Mouse (Mus musculus): ENCODE measurements around the gene A530032D15Rik. TPM values are rescaled to one million over a fixed set of nuclear protein-coding genes. Genes with fewer than 3 reads are reported as not detected.
"Not testable (repeated sequence)": the region's sequence is repeated elsewhere in the genome, so short reads cannot be mapped to it uniquely, and the experiment has no call there.

A530032D15Rik gene
- 1 to 10 TPM in 1 of 4 experiments, under 1 TPM in 1, not detected in 2; 0.23 to 1.1 TPM for total RNA-seq (2022)

DNA sequence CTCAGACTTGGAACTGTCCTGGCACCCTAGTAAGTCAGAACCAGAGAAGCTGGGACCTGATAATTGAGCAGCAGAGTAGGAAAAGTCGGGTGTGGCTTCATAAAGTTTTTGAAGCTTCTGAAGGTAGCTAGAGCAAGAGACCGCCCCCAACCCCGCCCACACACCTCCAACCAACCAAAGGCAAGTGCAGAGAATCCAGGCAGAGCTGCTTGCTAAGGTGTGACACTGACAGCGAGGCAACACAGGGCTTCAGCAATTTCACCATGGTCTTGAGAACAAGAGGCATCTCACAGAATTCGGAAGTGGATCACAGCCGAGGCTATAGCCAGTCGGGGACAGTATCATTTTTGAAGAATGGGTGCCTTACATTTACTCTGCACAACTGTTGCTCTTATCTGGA is at the start of gene A530032D15Rik:
A530032D15Rik (minus strand) TSS at position 101 of the 400 bp plus-strand sequence.
- not testable (repeated sequence) for DNase-seq (ENCODE audit: low spot score in 2 of 2)

DNA sequence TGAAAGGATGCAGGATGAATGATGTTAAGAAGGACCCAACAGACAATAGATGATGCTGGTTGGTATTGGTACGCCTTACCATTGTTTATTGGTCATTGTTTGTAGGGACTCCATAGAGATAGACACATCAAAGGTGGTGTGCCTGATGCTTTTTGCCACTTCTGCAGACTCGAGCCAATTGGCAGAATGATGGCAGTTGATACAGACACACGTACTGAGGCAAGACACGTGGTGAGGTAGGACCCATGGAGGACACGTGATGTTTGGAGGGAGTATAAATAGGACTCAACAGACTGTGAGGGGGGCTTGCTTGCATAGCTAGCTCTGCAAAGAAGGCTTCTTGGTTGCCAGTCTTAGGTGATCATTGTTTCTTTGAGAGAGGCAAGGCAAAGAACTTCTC is 45.5 kb upstream of the A530032D15Rik start:
- not testable (repeated sequence) for DNase-seq (ENCODE audit: low spot score in 2 of 2)

DNA sequence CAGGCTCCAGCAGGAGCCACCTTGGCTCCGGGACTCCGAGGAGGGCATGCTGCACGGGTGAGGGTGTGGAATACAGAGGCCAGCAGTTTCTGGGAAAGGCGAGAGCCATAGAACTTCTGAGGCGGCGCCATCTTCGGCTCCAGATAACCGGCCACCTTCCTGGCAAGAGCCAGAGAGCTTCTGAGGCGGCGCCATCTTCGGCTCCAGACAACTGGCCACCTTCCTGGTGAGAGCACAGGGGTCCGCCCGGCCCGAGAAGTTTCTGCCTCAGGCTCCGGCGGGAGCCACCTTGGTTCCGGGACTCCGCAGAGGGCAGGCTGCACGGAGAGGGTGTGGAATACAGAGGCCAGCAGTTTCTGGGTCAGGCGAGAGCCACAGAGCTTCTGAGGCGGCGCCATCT is 24.0 kb upstream of the A530032D15Rik start:
- DNase-seq (ENCODE audit: low spot score in 2 of 2), result not testable (repeated sequence)

DNA sequence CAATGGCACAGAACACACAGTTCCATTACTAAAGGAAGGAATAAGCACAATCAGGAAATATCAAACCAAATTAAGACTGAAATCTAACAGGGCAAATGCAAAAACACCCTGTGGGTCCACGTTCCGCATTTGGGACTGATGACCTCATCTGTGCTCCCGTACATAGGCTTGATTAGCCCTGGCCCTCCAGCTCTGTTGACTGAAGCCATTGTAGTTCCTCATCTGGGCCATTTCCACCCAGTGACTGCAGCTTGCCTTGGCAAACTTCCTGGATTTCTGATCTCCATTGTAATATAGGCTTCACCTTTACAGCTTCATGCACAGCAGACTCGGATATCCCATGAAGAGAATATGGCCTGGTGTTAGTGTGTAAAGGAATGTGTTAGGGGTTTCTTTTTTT is 12.2 kb upstream of the A530032D15Rik start:
- not testable (repeated sequence) for DNase-seq (ENCODE audit: low spot score in 2 of 2)

DNA sequence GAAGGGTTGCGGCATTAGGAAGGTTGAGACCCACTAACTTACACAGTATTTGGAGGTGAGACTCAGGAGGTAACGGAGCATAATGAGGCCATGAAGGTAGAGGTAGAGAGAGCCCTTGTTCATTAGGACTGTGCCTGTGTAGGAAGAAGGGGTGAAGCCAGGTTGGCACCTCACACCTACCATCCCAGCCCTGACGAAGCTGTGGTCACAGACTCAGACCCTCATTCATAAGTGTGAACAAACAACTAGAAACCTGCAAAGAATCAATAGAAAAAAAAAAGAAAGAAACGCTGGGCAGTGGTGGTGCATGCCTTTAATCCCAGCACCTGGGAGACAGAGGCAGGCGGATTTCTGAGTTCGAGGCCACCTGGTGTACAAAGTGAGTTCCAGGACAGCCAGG is 8.7 kb upstream of the A530032D15Rik start:
- not testable (repeated sequence) for DNase-seq (ENCODE audit: low spot score in 2 of 2)

DNA sequence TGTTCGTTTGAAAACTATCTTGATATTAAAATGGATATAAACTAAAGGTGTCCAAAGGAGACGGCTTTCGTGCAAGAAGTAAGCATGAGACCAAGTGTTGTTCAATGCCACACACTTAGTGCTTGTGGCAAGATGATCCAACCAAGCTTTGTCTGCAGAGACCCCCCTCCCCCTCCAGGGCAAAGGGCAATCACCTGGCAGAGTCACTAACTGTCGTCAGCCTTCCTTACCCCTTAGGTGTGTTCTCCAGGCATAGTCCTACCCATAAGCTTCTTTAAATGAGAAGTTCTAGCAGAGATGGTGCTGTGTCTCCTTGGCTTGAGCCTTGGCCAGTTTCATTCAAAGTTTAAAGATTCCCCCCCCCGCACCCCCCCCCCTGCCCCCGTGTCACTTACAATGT is 7.9 kb upstream of the A530032D15Rik start:
- DNase-seq (ENCODE audit: low spot score in 2 of 2), result not testable (repeated sequence)

DNA sequence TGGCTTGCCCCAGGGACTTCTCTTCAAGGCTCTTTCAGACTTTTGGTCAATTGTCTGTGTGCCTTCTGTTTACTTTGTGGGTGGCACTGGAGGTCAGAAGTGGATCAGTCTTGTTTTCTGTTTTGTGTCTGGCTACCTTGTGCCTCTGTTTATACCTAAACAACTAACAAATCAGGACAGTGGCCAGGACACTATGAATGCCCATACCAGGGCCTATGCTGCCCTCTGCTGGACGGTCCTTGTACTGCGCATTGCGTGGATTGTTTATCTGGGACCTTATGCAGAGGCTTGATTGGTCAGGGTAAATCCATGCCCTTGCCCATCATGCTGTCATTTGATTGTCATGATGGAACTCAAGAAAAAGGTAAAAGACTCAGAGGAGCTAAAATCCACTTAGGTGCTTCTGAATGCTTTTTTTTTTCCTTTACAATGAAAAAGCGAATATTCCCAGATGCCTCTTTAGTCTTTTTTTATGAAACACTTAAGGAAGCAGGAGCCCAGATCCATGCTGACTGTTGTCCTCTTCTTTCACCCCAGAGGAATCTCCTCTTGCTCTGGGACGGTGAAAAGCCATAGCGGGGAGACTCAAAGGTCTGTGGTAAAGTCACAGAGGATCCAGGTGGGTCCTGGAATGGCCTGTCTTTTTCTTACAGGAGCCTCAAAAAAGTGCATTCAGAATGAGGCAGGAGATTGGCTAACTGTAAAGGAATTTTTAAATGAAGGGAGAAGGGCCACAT is 5.2 kb upstream of the A530032D15Rik start:
- DNase-seq (ENCODE audit: low spot score in 2 of 2), result peak in 1 of 2 experiments; percentile 71

DNA sequence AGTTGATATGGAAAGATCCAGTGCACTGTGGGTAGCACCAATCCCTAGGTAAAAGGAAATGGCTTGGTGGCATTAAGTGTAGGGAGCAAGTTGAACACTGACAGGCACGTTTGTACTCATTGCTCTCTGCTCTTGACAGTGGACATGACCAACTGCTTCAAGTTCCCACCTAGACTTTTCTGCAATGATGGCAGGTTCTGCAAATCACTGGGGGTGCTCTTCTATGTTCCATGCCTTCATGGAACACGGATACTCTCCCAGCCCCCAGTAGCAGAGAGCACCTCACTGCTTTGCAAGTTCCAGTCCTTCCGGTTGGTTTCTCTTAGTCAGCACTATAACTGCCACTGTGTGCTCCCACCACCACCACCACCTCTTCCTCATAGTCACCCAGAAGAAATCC is 4.4 kb upstream of the A530032D15Rik start:
- not testable (repeated sequence) for DNase-seq (ENCODE audit: low spot score in 2 of 2)

DNA sequence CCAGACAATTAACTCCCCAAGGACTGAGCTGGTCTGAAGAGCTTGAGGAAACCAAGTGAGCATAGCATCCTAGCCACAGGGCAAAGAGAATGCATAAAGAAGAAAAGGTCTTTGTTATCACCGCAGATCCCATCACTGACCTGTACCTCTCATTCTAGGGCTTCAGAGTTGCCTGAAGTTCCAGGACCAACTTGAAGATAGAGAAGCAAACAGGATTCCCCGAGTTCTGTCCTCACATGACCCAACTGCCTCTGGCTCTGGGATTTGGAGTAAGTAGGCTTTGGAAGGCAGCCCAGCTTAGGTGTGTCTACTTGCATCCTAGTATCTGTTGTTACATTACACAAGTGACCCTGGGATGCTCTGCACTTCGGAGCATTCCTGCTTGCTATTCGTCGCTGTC is 3.2 kb upstream of the A530032D15Rik start:
- not testable (repeated sequence) for DNase-seq (ENCODE audit: low spot score in 2 of 2)

DNA sequence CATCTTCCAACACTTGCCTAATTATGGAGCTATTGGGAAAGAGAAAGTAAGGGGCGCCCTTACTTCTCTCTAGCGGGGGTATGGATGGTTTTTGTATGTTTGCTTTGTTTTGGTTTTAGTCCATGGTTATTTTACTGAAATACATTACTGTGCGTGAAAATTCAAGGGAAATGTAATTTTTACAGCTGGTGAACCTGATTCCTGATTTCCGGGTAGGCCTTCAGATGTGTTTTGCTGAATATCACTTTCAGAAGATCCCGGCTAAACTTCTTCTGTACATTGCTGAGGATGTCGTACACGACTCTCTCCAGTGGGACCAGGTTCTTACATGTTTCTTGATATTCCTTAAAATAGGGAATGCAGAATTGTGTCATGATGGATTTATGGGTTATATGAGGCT is 2.6 kb upstream of the A530032D15Rik start:
- DNase-seq (ENCODE audit: low spot score in 2 of 2), result not testable (repeated sequence)

DNA sequence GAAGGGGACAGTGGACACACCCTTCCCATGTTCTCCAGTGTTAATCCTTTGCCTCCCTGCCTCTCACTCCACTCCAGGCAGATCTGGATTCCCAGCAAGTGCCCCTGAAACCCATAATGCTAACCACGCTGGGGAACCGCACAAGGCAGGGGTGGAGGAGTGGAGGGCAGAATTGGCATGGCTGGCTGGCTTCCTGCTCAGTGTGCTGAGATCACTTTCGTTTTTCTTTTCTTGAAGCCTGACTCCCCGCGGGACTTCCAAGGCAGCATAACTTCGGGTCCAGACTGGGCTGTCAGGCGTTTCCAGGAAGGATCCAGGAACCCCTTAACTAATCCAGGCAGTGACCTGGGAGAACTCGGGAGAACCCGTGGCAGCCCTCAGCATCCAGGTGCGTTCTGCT is 1.9 kb upstream of the A530032D15Rik start:
- DNase-seq (ENCODE audit: low spot score in 2 of 2), result not testable (repeated sequence)

DNA sequence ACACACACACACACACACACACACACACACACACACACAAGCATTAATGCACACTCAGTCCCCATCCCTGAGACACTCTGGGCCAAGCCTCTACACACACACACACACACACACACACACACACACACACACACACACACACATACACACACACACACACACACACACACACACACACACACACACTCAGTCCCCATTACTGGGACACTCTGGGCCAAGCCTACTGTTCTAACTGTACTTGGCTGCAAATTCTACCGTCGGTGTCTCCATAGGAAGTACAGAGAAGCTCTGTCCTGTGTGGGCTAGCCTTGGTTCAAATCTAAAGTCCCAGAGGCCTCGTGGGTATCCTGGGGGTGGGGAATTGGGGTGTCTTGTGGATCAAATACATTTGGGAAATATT is 1.2 kb upstream of the A530032D15Rik start:
- not testable (repeated sequence) for DNase-seq (ENCODE audit: low spot score in 2 of 2)

DNA sequence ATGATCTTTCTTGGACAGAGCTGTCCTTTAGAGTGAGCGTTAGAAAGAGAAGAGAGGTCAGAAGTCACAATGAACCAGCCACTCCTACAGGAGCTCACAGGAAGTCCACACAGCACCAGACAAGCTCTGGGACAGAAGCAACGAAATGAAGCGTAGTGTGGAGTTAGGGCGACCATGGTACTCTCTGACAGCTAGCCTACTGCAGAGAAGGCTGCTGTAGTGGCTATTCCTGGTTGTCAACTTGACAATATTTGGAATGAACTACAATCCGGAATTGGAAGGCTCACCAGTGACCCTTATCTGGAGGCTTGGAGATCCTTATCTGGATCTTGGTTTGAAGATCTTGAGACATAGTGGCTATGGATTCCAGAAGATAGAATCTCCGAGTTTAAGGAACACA is 3.6 kb downstream of the A530032D15Rik start:
- DNase-seq (ENCODE audit: low spot score in 2 of 2), result not testable (repeated sequence)

DNA sequence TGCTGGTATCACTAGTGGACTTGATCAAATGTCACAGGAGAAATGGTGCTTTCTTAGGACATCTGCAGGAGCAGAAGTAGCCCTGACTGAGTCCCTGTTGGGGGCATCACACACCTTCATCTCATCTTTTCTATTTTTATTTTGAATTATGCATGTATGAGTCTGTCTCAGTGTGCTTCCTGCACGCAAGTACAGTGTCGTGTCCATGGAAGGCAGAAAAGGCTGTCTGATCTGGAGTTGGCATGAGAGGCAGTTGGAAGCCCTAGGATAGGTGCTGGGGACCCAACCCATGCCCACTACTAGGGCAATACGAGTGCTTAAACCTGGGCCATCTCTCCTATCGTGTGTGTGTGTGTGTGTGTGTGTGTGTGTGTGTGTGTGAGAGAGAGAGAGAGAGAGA is 4.3 kb downstream of the A530032D15Rik start:
- not testable (repeated sequence) for DNase-seq (ENCODE audit: low spot score in 2 of 2)

DNA sequence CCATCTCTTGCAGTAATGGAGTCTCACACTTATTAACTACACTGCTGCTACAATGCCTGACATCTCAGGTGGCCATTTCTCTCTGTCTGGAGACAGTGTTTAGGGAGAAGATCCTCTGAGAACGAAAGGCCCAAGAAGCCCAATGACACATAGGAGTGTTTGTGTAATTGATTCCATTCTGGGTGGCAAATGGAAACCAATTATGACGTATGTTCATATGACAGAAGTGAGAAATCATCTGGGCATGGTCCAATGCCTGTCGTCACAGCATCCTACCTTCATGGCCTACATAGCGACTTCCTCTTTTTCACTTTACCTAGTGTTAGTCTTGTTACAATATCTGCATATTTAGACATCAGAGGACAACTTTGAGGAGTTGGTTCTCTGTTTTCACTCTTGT is 7.9 kb downstream of the A530032D15Rik start:
- DNase-seq (ENCODE audit: low spot score in 2 of 2), result not testable (repeated sequence)

DNA sequence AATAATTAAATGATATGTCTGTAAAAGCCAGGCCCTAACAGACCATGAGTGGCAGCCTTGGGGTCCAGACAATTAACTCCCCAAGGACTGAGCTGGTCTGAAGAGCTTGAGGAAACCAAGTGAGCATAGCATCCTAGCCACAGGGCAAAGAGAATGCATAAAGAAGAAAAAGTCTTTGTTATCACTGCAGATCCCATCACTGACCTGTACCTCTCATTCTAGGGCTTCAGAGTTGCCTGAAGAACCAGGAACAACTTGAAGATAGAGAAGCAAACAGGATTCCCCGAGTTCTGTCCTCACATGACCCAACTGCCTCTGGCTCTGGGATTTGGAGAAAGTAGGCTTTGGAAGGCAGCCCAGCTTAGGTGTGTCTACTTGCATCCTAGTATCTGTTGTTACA is 9.8 kb downstream of the A530032D15Rik start, which contains the start of gene Gm10553:
Gm10553 (plus strand) TSS at position 301 of the 400 bp plus-strand sequence.
- not testable (repeated sequence) for DNase-seq (ENCODE audit: low spot score in 2 of 2)

DNA sequence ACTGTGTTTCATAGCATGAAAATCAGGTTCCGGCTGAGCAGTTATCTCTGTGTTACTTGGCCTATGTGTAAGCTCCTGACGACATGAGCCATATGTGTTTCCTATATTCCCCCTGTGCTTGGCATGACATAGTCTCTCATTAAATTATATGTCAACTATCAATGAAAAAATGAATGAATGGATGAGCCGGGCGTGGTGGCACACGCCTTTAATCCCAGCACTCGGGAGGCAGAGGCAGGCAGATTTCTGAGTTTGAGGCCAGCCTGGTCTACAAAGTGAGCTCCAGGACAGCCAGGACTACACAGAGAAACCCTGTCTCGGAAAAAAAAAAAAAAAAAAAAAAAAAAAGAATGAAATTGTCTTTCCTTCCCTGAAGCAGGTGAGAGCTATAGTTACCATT is 10.6 kb downstream of the A530032D15Rik start:
- not testable (repeated sequence) for DNase-seq (ENCODE audit: low spot score in 2 of 2)

DNA sequence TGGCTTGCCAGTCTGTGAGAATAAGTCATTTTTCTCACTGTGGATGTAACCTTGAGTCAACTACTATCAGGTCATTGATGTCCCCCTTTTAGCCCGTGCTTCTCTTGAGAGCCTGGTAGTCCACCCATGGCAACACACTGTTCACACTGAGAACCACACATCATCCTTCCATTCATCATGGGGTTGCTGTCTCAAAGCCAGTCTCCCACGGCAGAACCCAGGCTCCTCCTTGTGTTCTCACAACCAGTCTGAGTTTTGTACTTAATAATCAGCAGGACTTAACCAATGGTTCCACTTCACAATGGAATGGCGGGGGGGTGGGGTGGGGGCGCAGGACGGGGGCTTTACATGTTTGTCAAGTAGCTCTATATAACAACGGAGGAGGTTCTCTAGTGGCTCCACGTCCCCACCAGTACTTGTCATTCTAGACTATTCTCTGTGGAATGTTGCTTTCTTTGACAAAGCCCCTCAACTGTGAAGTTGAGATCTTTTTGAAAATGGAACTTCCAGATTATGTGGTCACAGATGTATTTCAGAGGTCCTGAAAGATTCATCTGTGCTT is 16.6 kb downstream of the A530032D15Rik start:
- DNase-seq (ENCODE audit: low spot score in 2 of 2), result not testable (repeated sequence)

DNA sequence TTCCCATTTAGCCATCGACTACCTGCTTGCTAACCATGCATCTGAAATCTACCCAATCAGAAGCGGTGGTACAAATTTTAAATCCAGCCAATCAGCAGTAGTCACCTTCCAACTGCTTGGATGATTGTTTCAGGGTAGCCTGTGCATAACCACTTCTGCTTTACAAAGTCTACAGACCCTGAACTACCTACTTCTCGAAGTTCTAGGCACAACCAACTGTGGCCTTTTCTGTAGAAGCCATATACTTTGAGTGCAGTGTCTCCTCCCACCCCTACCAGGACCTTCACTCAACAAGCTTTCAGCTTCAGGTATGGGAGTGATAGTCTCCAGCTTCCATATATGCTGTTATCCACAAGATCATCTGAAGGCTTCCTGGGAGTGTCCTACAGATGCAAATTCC is 17.5 kb downstream of the A530032D15Rik start:
- DNase-seq (ENCODE audit: low spot score in 2 of 2), result not testable (repeated sequence)

DNA sequence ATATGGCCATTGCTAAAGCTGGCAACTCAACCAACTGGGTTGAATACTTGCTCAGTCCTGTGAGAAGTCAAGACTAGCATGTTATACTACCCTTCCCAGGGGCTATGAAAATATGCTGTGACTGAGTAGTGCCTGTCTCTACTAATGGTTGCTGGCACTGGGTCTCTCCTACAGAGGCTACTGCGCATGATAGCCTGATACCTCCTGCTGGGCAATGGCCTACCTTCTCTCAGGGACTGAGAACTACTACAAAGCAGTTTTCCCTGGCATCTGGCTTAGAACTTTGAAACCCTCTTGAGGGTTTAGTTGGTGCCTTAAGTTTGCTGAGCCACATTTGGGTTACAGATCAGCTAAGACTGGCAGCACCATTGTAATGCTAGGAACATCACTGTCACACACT is 23.4 kb downstream of the A530032D15Rik start:
- DNase-seq (ENCODE audit: low spot score in 2 of 2), result not testable (repeated sequence)

DNA sequence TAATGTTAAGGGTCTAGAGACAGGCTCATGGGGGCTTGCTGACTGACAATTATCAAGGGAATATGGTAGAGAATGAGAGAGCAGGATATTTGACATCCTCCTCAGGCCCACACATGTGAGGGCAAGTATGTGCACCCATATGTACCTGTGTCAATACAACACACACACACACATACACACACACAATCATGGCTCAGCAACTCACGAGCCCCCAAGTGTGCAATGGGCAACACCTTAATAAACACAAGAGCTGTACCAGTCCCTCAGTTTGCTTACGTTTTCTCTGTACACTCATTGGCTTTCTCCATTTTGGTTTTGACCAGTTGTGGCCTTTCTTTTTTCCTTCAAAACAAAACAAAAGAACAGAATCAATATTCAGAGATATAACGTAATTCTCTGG is 24.9 kb downstream of the A530032D15Rik start:
- not testable (repeated sequence) for DNase-seq (ENCODE audit: low spot score in 2 of 2)

DNA sequence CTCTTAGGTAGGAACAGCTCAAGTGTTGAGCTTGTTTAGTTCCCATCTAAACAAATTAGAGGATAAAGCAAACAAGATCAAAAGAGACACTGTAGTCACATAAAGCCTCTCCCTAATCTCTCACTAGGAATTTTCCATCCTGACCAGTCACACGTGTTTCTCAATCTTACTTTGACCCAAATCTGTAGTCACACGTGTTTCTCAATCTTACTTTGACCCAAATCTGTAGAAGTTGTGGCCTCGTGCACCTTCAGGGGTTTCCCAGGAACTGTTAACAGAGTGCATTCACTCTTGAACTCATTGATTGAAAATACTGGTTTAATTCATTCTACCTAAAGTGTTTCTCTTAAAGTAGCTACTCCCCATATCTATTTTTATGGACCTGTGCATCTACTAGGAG is 36.6 kb downstream of the A530032D15Rik start:
- not testable (repeated sequence) for DNase-seq (ENCODE audit: low spot score in 2 of 2)

DNA sequence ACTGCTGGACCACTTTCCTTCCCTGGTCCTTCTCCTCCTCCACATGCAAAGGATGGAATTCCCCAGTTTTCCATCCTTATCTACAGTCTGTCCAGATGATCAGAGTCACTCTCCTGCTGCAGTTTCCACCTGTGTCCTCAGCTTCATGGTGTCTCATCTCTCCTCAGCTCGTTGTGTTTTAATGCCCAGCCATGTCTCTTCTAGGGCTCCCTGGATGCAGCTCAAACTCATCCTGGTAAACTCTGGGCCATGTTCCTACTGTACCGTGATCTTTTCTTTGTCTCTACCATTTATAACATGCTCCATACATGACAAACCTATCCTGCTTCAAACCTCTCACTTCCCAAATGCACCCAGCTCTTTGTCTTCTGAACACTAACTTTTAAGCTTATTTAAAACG is 38.0 kb downstream of the A530032D15Rik start:
- DNase-seq (ENCODE audit: low spot score in 2 of 2), result not testable (repeated sequence)
